Mouse (Mus musculus) right cerebral cortex, adult 18-20 months (tissue): ENCODE measurements around the gene Ascc2.
"Not testable (repeated sequence)": the region's sequence is repeated elsewhere in the genome, so short reads cannot be mapped to it uniquely, and the experiment has no call there.

Experiments used
- DNase-seq: peaks from one replicate; pipeline ENCODE4 v3.0.0; 2022; ENCODE audit warnings: mixed read lengths

Ascc2 gene

GRCm38 (mm10) chr11:4634395-4634794 is 3.2 kb upstream of the Ascc2 start:
- no peak for DNase-seq

GRCm38 (mm10) chr11:4636782-4637342 is 685 bp upstream of the Ascc2 start:
- no peak for DNase-seq

GRCm38 (mm10) chr11:4638261-4638660 is 714 bp downstream of the Ascc2 start:
- no peak for DNase-seq

- no peak for DNase-seq
Observed at GRCm38 (mm10) chr11:4641185-4641584, 3.6 kb downstream of the Ascc2 start.

GRCm38 (mm10) chr11:4643722-4644121 is 6.2 kb downstream of the Ascc2 start:
- DNase-seq, result no peak

- DNase-seq, result not testable (repeated sequence)
Observed at GRCm38 (mm10) chr11:4645180-4645579, 7.6 kb downstream of the Ascc2 start.

GRCm38 (mm10) chr11:4646409-4646808 is 8.9 kb downstream of the Ascc2 start:
- no peak for DNase-seq

GRCm38 (mm10) chr11:4659818-4660217 is 22.3 kb downstream of the Ascc2 start:
- no peak for DNase-seq

GRCm38 (mm10) chr11:4660309-4661025 is 22.9 kb downstream of the Ascc2 start:
- DNase-seq, result no peak

- DNase-seq, result peak; percentile 30
Observed at GRCm38 (mm10) chr11:4661324-4661723, 23.8 kb downstream of the Ascc2 start.

- peak; percentile 23 for DNase-seq
Observed at GRCm38 (mm10) chr11:4661871-4662495, 24.4 kb downstream of the Ascc2 start.

GRCm38 (mm10) chr11:4662496-4662878 is 24.9 kb downstream of the Ascc2 start:
- peak; percentile 37 for DNase-seq

- DNase-seq, result no peak
Observed at GRCm38 (mm10) chr11:4671736-4672135, 34.2 kb downstream of the Ascc2 start.

- DNase-seq, result no peak
Observed at GRCm38 (mm10) chr11:4674593-4674992, 37.0 kb downstream of the Ascc2 start.

- DNase-seq, result no peak
Observed at GRCm38 (mm10) chr11:4675126-4675562, 37.6 kb downstream of the Ascc2 start.

GRCm38 (mm10) chr11:4675693-4676092 is 38.1 kb downstream of the Ascc2 start:
- no peak for DNase-seq

- no peak for DNase-seq
Observed at GRCm38 (mm10) chr11:4677250-4677872, 39.8 kb downstream of the Ascc2 start.

- peak; percentile 82 for DNase-seq
Observed at GRCm38 (mm10) chr11:4678700-4679440, 41.3 kb downstream of the Ascc2 start.

GRCm38 (mm10) chr11:4679441-4679832 is 41.9 kb downstream of the Ascc2 start:
- DNase-seq, result peak; percentile 64

- no peak for DNase-seq
Observed at GRCm38 (mm10) chr11:4680126-4680525, 42.6 kb downstream of the Ascc2 start.

GRCm38 (mm10) chr11:4683516-4683915 is 46.0 kb downstream of the Ascc2 start:
- no peak for DNase-seq

GRCm38 (mm10) chr11:4684186-4684585 is 46.6 kb downstream of the Ascc2 start:
- DNase-seq, result no peak

- DNase-seq, result no peak
Observed at GRCm38 (mm10) chr11:4685071-4685470, 47.5 kb downstream of the Ascc2 start.
